Mouse (Mus musculus) heart, postnatal 0 days (tissue): ENCODE measurements around the gene Raly. TPM values are rescaled to one million over a fixed set of nuclear protein-coding genes. Genes with fewer than 3 reads are reported as not detected.

ENCODE experiments used
- ATAC-seq: fragments of 200-750 bp; cut with Nextera tagmentation; 2 replicates; pipeline ENCODE4 v1.8.0; 2017; ENCODE audit warnings: low read depth, moderate number of reproducible peaks, moderate library complexity; ENCODE audit not compliant: insufficient read depth
- DNase-seq: peaks from one replicate; pipeline ENCODE4 v3.0.0-alpha.2; 2016; ENCODE audit warnings: low spot score
- H3K27ac ChIP-seq: fragments of 300-500 bp; sonication (generic); 2 replicates; pipeline ENCODE4 v1.5.1; 2014; ENCODE audit warnings: low read depth, mild to moderate bottlenecking
- H3K27me3 ChIP-seq: fragments of 300-500 bp; sonication (generic); 2 replicates; pipeline ENCODE4 v1.6.1; 2014; ENCODE audit warnings: low read length, mixed read lengths; ENCODE audit not compliant: control insufficient read depth, insufficient read depth
- H3K36me3 ChIP-seq: fragments of 300-500 bp; sonication (generic); replicated peaks from 2 replicates; pipeline ENCODE4 v1.6.1; 2014; ENCODE audit warnings: low read length, mixed read lengths; ENCODE audit not compliant: control insufficient read depth, insufficient read depth
- H3K4me1 ChIP-seq: fragments of 300-500 bp; sonication (generic); 2 replicates; pipeline ENCODE4 v1.6.1; 2014; ENCODE audit warnings: antibody characterized with exemption; ENCODE audit not compliant: control insufficient read depth, insufficient read depth
- H3K4me2 ChIP-seq: fragments of 300-500 bp; sonication (generic); 2 replicates; pipeline ENCODE4 v1.6.1; 2014; ENCODE audit warnings: low read depth, mild to moderate bottlenecking, low read length, moderate library complexity
- H3K4me3 ChIP-seq: fragments of 300-500 bp; sonication (generic); 2 replicates; pipeline ENCODE4 v1.5.1; 2014; ENCODE audit warnings: low read depth, low read length
- H3K9ac ChIP-seq: fragments of 300-500 bp; sonication (generic); replicated peaks from 2 replicates; pipeline ENCODE4 v1.6.1; 2014; ENCODE audit warnings: low read depth, low read length, mixed read lengths
- H3K9me3 ChIP-seq: fragments of 300-500 bp; sonication (generic); replicated peaks from 2 replicates; pipeline ENCODE4 v1.6.1; 2016; ENCODE audit warnings: low read length; ENCODE audit not compliant: control insufficient read depth
- CTCF ChIP-seq: IDR thresholded peaks from 2 replicates; pipeline ENCODE4 v1.5.1; 2016; ENCODE audit warnings: antibody characterized with exemption, control low read depth, low read depth
- EP300 ChIP-seq: IDR thresholded peaks from 2 replicates; pipeline ENCODE4 v1.6.1; 2016; ENCODE audit warnings: antibody characterized with exemption, low read depth
- WGBS: fragments of 180-500 bp; shearing (Covaris S2); extraction: QIAGEN DNeasy Blood & Tissue Kit; methylation state at CpG from one replicate; pipeline ENCODE4 v1.1.7; 2014; 5-methylcytosine and 5-hydroxymethylcytosine counted together
- polyA plus RNA-seq: library from polyadenylated mRNA; unstranded; fragments of >200 nt; fragmentation: Nextera tagmentation; extraction: Ambion mirVana; gene quantifications from 2 replicates; pipeline ENCODE4 v1.2.1, GENCODE M21; 2015
- total RNA-seq: library from RNA; depleted of rRNA; stranded (reverse); fragments of >200 nt; gene quantifications from 2 replicates; pipeline ENCODE4 v1.2.3, GENCODE M21; 2014; ENCODE audit warnings: low replicate concordance

The Raly gene
- total and polyA plus RNA-seq, 2 experiments from 2014 or later, result 21.7 to 266 TPM

DNA sequence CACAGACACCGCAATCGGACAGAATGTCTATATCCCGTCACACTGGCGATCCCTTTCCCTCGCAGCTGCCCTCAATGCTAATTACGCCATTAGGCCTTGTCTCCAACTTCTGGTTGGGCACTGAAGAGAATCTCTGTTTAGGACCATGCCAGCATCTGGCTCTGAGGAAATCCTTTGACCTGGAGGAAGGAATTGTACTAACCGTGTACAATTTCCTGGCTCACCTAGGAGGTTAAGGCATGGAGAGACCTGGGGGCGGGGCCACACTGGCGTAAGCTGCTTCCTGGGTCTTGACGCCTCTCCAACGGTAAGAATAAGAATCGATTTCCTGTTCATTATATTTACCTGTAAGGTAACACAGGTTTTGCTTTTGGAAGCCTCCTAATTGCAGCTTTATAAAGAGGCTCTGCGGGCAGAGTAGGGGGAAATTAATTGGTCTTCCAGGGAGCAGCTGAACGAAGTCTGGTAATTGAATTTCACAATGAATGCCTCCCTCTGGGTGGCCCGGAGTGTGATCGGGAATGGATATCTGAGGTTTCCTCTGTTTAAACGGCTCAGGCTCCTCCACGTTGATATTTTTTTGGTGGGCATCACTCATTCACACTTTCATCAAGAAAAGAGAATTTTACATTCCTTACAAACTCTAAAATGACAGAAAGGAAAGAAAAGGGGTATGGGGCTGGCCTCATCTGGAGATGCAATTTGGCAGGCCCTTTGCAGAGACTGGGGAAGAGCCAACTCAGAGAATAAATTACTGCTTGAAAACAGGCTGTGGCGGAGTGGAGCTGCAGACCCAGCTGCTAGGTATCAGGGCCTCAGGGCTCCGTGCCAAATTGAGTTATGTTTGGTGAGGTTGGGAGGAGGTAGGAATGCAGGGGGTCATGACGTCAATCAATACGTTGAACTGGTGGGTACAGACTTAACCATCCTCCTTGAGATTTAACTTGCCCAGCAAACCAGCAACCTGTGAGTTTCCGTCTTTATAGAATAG, 41.6 kb upstream of the Raly start:
- 61% methylated on average over 23 of the region's 23 CpGs for WGBS
- no peak overlapping the region for H3K9ac ChIP-seq
- no peak overlapping the region for H3K4me3 ChIP-seq
- no peak overlapping the region for H3K27ac ChIP-seq
- TF ChIP-seq CTCF (no peak), EP300 (no peak)
- 0 out of 2 replicates have a peak, but pooled peaks cover 6% of the 10 kb centered on the region for H3K4me1 ChIP-seq
- H3K9me3 ChIP-seq, result no peaks in the 10 kb centered on the region
- ATAC-seq (no peak), DNase-seq (no peak)
- no peak overlapping the region for H3K4me2 ChIP-seq
- no peaks in the 10 kb centered on the region for H3K27me3 ChIP-seq
- H3K36me3 ChIP-seq, result no peaks in the 10 kb centered on the region

DNA sequence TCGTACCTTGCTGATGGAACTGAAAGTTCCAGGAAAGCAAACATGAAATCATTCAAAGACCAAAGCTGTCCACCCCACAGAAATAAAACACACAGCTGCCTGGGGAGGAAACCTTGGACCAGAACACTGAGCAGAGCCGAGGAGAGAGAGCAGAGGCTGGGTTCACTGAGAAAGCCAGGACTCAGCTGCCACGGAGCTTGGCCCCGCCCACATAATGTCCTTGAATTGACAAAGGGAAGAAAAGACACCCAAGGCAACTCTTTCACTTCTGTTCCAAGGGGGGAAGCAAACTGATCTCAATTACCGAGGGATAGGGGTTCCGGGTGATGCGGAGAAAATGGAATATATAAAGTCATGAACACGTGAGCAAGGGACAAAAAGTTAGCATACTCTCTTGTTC, 39.0 kb upstream of the Raly start:
- WGBS, result 62% methylated on average over 8 of the region's 8 CpGs
- DNase-seq (no peak), ATAC-seq (no peak)
- H3K4me3 ChIP-seq, result no peak overlapping the region
- H3K27ac ChIP-seq, result no peak overlapping the region
- H3K4me2 ChIP-seq, result no peak overlapping the region
- no peaks in the 10 kb centered on the region for H3K27me3 ChIP-seq
- TF ChIP-seq EP300 (no peak), CTCF (no peak)
- no peaks in the 10 kb centered on the region for H3K36me3 ChIP-seq
- H3K4me1 ChIP-seq, result 0 out of 2 replicates have a peak, but pooled peaks cover 6% of the 10 kb centered on the region
- no peak overlapping the region for H3K9ac ChIP-seq
- H3K9me3 ChIP-seq, result no peaks in the 10 kb centered on the region

DNA sequence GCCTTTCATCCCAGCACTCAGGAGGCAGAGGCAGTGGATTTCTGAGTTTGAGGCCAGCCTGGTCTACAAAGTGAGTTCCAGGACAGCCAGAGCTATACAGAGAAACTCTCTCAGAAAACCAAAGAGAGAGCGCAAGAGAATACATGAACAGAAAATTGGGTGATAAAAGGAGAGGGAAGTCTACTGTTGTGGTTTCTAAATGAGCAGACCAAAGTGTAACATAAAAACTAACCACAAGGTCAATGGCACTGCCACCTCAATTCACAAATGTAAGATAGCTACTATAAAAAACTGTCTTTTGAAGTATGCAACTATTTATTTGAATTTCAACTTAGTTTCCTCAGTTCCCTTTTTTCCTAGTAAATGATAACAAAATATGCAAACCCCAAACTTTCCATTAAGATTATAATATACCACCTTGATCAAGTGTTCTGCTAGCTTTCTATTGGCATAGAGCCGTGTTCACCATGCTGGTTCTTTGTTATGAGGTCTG, 36.8 kb upstream of the Raly start:
- TF ChIP-seq CTCF (no peak), EP300 (no peak)
- WGBS, result 86% methylated on average over 2 of the region's 2 CpGs
- Histone ChIP-seq H3K4me1 (0 out of 2 replicates have a peak, but pooled peaks cover 6% of the 10 kb centered on the region), H3K9ac (no peak overlapping the region), H3K27me3 (no peaks in the 10 kb centered on the region), H3K27ac (no peak overlapping the region), H3K4me3 (no peak overlapping the region), H3K9me3 (no peaks in the 10 kb centered on the region), H3K4me2 (no peak overlapping the region), H3K36me3 (no peaks in the 10 kb centered on the region)
- DNase-seq (no peak), ATAC-seq (no peak)

DNA sequence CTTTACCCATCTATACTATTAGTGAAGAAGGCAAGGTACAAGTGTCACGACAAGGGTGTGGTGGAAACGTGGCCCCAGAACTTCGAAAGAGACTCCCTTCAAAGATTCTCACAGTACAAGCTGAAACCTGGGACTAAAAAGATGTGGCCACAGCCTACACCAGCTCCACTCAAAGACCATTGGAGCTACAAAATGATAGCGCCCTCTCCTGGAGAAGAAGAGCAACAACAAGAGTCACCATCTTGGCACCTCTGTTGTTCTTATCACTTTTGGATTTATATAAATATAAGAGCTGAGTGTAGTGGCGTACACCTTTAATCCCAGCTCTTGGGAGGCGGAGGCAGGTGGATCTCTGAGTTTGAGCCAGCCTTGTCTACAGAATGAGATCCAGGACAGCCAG, 35.1 kb upstream of the Raly start:
- no peak overlapping the region for H3K9ac ChIP-seq
- WGBS, result 60% methylated on average over 6 of the region's 6 CpGs
- H3K4me2 ChIP-seq, result no peak overlapping the region
- no peak for DNase-seq
- H3K9me3 ChIP-seq, result no peaks in the 10 kb centered on the region
- H3K27ac ChIP-seq, result no peak overlapping the region
- ATAC-seq, result no peak
- TF ChIP-seq EP300 (no peak), CTCF (no peak)
- no peaks in the 10 kb centered on the region for H3K27me3 ChIP-seq
- H3K4me1 ChIP-seq, result no peaks in the 10 kb centered on the region
- no peak overlapping the region for H3K4me3 ChIP-seq
- no peaks in the 10 kb centered on the region for H3K36me3 ChIP-seq

DNA sequence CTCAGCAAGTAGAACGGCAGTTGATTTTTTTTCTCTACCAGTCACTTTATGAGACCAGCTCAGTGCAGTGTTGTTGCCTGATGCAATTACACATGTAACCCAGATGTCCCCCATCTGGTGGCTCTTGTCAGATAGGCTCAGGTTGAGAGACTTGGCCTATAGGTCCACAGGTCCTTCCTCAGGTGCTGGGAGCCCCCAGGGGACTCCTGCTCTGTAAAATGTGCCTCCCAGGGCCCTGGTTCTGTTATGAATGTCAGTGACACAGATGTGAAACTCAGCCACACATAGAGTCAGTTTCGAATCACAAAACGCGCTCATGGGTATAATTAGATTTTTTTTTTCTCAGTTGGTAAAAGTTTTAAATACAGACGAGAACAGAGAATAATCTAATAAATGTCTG, 33.2 kb upstream of the Raly start:
- WGBS, result 82% methylated on average over 5 of the region's 5 CpGs
- Histone ChIP-seq H3K36me3 (no peaks in the 10 kb centered on the region), H3K4me1 (no peaks in the 10 kb centered on the region)

More for the DNA sequence above, 33.2 kb upstream of the Raly start:
- no peak overlapping the region for H3K4me3 ChIP-seq
- H3K27me3 ChIP-seq, result no peaks in the 10 kb centered on the region
- TF ChIP-seq EP300 (no peak), CTCF (no peak)
- H3K27ac ChIP-seq, result no peak overlapping the region
- no peaks in the 10 kb centered on the region for H3K9me3 ChIP-seq
- DNase-seq, result no peak
- no peak overlapping the region for H3K4me2 ChIP-seq
- ATAC-seq, result no peak
- H3K9ac ChIP-seq, result no peak overlapping the region
